Mouse (Mus musculus) liver, adult 2 months (tissue): ENCODE measurements around the gene Edc4.

Experiments
- CTCF ChIP-seq: fragments of 200-500 bp; IDR thresholded peaks from 2 replicates; pipeline ENCODE4 v1.5.1; 2011; ENCODE audit warnings: low read depth, low read length, control low read depth
- POLR2A ChIP-seq: fragments of 200-500 bp; IDR thresholded peaks from 2 replicates; pipeline ENCODE4 v1.6.1; 2011; ENCODE audit warnings: low read length, control low read depth; ENCODE audit not compliant: insufficient read depth; ENCODE audit errors: extremely low read depth

GRCm38 (mm10) chr8:105861951-105862350 is 18.7 kb upstream of the Edc4 start:
- TF ChIP-seq POLR2A (no peak), CTCF (no peak)
